Mouse (Mus musculus) E14TG2a.4 (cell line): ENCODE measurements at regions not wholly inside any gene's neighbourhood (a gene's known extent, or its start where the extent isn't known, plus 50 kb on each side); places are given as distances from the start of the nearest gene placed in this dataset.

Experiments used
- H3K27me3 ChIP-seq: 2 replicates; pipeline ENCODE4 v1.6.1; 2014; ENCODE audit warnings: low read length, control low read depth; ENCODE audit not compliant: insufficient read depth
- H3K36me3 ChIP-seq: 2 replicates; pipeline ENCODE4 v1.6.1; 2014; ENCODE audit warnings: low read length, control low read depth; ENCODE audit not compliant: insufficient read depth
- H3K4me1 ChIP-seq: replicated peaks from 2 replicates; pipeline ENCODE4 v1.6.1; 2014; ENCODE audit warnings: low read depth, low read length, control low read depth
- H3K4me3 ChIP-seq: replicated peaks from 2 replicates; pipeline ENCODE4 v1.5.1; 2014; ENCODE audit warnings: mild to moderate bottlenecking, low read length
- H3K9me3 ChIP-seq: 2 replicates; pipeline ENCODE4 v1.6.1; 2014; ENCODE audit warnings: low read length, control low read depth
- CTCF ChIP-seq: conservative IDR thresholded peaks from 2 replicates; pipeline ENCODE4 v1.5.1; 2014; ENCODE audit warnings: low read length
- NANOG ChIP-seq: IDR thresholded peaks from 2 replicates; pipeline ENCODE4 v1.6.1; 2014; ENCODE audit warnings: borderline replicate concordance, low read length, mixed read lengths
- POU5F1 ChIP-seq: IDR thresholded peaks from 2 replicates; pipeline ENCODE4 v1.6.1; 2014; ENCODE audit warnings: low read length, borderline replicate concordance

GRCm38 (mm10) chr17:88191444-88191843 lies 126.4 kb upstream of the Fbxo11 start:
- H3K4me3 ChIP-seq = no peak overlapping the region
- H3K4me1 ChIP-seq = peaks cover 8% of the 10 kb centered on the region
- H3K36me3 ChIP-seq = no peaks in the 10 kb centered on the region
- no peaks in the 10 kb centered on the region for H3K27me3 ChIP-seq
- peaks cover 20% of the 10 kb centered on the region for H3K9me3 ChIP-seq
- TF ChIP-seq POU5F1 (no peak), CTCF (no peak), NANOG (no peak)

GRCm38 (mm10) chr17:88191930-88192807 lies 127.1 kb upstream of the Fbxo11 start:
- peaks cover 8% of the 10 kb centered on the region for H3K4me1 ChIP-seq
- no peaks in the 10 kb centered on the region for H3K27me3 ChIP-seq
- H3K36me3 ChIP-seq = no peaks in the 10 kb centered on the region
- no peak for TF ChIP-seq POU5F1
- no peak for TF ChIP-seq CTCF
- TF ChIP-seq NANOG = no peak
- peaks cover 26% of the 10 kb centered on the region for H3K9me3 ChIP-seq
- H3K4me3 ChIP-seq = no peak overlapping the region

- Histone ChIP-seq H3K27me3 (no peaks in the 10 kb centered on the region), H3K9me3 (peaks cover 24% of the 10 kb centered on the region), H3K36me3 (no peaks in the 10 kb centered on the region), H3K4me3 (no peak overlapping the region), H3K4me1 (peaks cover 8% of the 10 kb centered on the region)
- TF ChIP-seq CTCF (no peak), NANOG (no peak)
Observed at GRCm38 (mm10) chr17:88194693-88195092, 129.6 kb upstream of the Fbxo11 start.

- H3K36me3 ChIP-seq = no peaks in the 10 kb centered on the region
- no peaks in the 10 kb centered on the region for H3K27me3 ChIP-seq
- no peak overlapping the region for H3K4me3 ChIP-seq
- H3K9me3 ChIP-seq = peaks cover 24% of the 10 kb centered on the region
- peaks cover 8% of the 10 kb centered on the region for H3K4me1 ChIP-seq
- TF ChIP-seq POU5F1 (no peak), NANOG (no peak)
Observed at GRCm38 (mm10) chr17:88195303-88195702, 130.2 kb upstream of the Fbxo11 start.

GRCm38 (mm10) chr17:88195893-88196292 lies 130.8 kb upstream of the Fbxo11 start:
- no peaks in the 10 kb centered on the region for H3K27me3 ChIP-seq
- no peaks in the 10 kb centered on the region for H3K36me3 ChIP-seq
- H3K4me1 ChIP-seq = peaks cover 8% of the 10 kb centered on the region
- no peak for TF ChIP-seq CTCF
- TF ChIP-seq NANOG = no peak
- TF ChIP-seq POU5F1 = no peak
- peaks cover 24% of the 10 kb centered on the region for H3K9me3 ChIP-seq
- H3K4me3 ChIP-seq = no peak overlapping the region

GRCm38 (mm10) chr17:88196322-88196721 lies 131.2 kb upstream of the Fbxo11 start:
- Histone ChIP-seq H3K36me3 (no peaks in the 10 kb centered on the region), H3K9me3 (peaks cover 24% of the 10 kb centered on the region), H3K4me3 (no peak overlapping the region), H3K27me3 (no peaks in the 10 kb centered on the region), H3K4me1 (peaks cover 8% of the 10 kb centered on the region)
- no peak for TF ChIP-seq CTCF
- TF ChIP-seq POU5F1 = no peak
- TF ChIP-seq NANOG = no peak

GRCm38 (mm10) chr17:88197381-88197780 lies 132.3 kb upstream of the Fbxo11 start:
- Histone ChIP-seq H3K9me3 (peaks cover 24% of the 10 kb centered on the region), H3K36me3 (no peaks in the 10 kb centered on the region), H3K4me3 (no peak overlapping the region), H3K4me1 (peaks cover 2% of the 10 kb centered on the region; the same call in 1 of the 2 replicates), H3K27me3 (no peaks in the 10 kb centered on the region)
- TF ChIP-seq NANOG (no peak), CTCF (no peak), POU5F1 (no peak)

- Histone ChIP-seq H3K9me3 (peaks cover 16% of the 10 kb centered on the region), H3K36me3 (no peaks in the 10 kb centered on the region), H3K4me1 (no peaks in the 10 kb centered on the region), H3K27me3 (no peaks in the 10 kb centered on the region), H3K4me3 (no peak overlapping the region)
- no peak for TF ChIP-seq NANOG
- no peak for TF ChIP-seq POU5F1
- no peak for TF ChIP-seq CTCF
Observed at GRCm38 (mm10) chr17:88201249-88201970, 136.3 kb upstream of the Fbxo11 start.

- H3K9me3 ChIP-seq = peaks cover 10% of the 10 kb centered on the region
- H3K27me3 ChIP-seq = no peaks in the 10 kb centered on the region
- H3K4me3 ChIP-seq = no peak overlapping the region
- TF ChIP-seq NANOG (no peak), POU5F1 (no peak), CTCF (no peak)
- no peaks in the 10 kb centered on the region for H3K36me3 ChIP-seq
- H3K4me1 ChIP-seq = no peaks in the 10 kb centered on the region
Observed at GRCm38 (mm10) chr17:88202214-88202613, 137.1 kb upstream of the Fbxo11 start.
